Mouse (Mus musculus): ENCODE results near the gene Esrrg. TPM values are rescaled to one million over a fixed set of nuclear protein-coding genes. Genes with fewer than 3 reads are reported as not detected.

Gene Esrrg
- total and polyA plus RNA-seq, 3 experiments, result not detected

DNA sequence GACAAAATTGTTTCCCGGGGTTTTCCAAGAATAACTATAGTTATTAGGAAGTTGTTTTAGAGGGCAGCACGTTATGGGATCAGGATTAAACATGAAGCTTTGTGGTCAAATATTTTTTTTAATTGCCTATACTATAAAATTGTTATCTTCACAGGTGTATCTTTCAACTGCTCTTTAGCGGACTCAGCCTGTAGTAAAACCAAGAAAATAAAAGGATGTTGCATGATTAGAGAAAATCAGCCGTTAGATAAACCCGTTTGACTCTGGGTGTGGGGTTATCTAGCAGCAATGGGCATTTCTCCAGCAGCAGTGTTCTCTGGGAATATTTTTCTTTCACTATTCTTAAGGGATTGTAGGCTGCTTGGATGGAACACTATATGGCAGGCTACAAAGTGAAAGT is 96.8 kb downstream of the Esrrg start:
- no peaks in the 10 kb centered on the region for H3K4me1 ChIP-seq (ENCODE audit: control insufficient read depth in 1 of 2, insufficient read depth in 2 of 2)
- no peak overlapping the region for H3K27ac ChIP-seq (ENCODE audit: insufficient read depth, low read depth)
- H3K27me3 ChIP-seq (replicated peaks), result no peaks in the 10 kb centered on the region
- no peaks in the 10 kb centered on the region for H3K79me2 ChIP-seq (replicated peaks; ENCODE audit: control insufficient read depth, extremely low read depth, insufficient read depth, poor library complexity, severe bottlenecking)
- dilution Hi-C loops (cut with MboI; ENCODE audit: extremely low pct_ligation_motif_present, extremely low pct_unique_long_range_greater_than_20kb, low sequenced_read_pairs), result no loop called here
- TF ChIP-seq CTCF (conservative IDR thresholded peaks at IDR 0.05 in 1 of 2, IDR thresholded peaks at IDR 0.05 in 1 of 2; ENCODE audit: low read depth in 2 of 2, low read length in 2 of 2) (no peak), BHLHE40 (IDR thresholded peaks at IDR 0.05; ENCODE audit: low read depth, low read length) (no peak), CHD1 (IDR thresholded peaks at IDR 0.05; ENCODE audit: low read depth, low read length) (no peak), USF2 (conservative IDR thresholded peaks at IDR 0.05; ENCODE audit: low read depth, low read length) (no peak), MAFK (IDR thresholded peaks at IDR 0.05; ENCODE audit: insufficient replicate concordance, low read length) (no peak), ZMIZ1 (IDR thresholded peaks at IDR 0.05; ENCODE audit: low read depth, low read length) (no peak), JUN (IDR thresholded peaks at IDR 0.05; ENCODE audit: insufficient read depth, low read depth, low read length) (no peak), JUND (conservative IDR thresholded peaks at IDR 0.05; ENCODE audit: low read depth, low read length) (no peak), SMC3 (IDR thresholded peaks at IDR 0.05; ENCODE audit: low read depth, low read length) (no peak), NRF1 (IDR thresholded peaks at IDR 0.05; ENCODE audit: low read depth, low read length) (no peak), HCFC1 (IDR thresholded peaks at IDR 0.05; ENCODE audit: low read depth, low read length) (no peak)
- no peak overlapping the region for H3K4me3 ChIP-seq (replicated peaks in 1 of 3; ENCODE audit: low read depth in 2 of 3, low read length in 2 of 3, poor library complexity in 1 of 3)
- no peak overlapping the region for H3K4me2 ChIP-seq (ENCODE audit: insufficient read depth, low read depth, poor library complexity, severe bottlenecking)
- in situ Hi-C loops (cut with MboI; ENCODE audit: low pct_ligation_motif_present, low pct_unique_long_range_greater_than_20kb, low sequenced_read_pairs), result no loop called here
- H3K36me3 ChIP-seq (replicated peaks in 1 of 2; ENCODE audit: control insufficient read depth in 1 of 2, insufficient read depth in 1 of 2, low read length in 1 of 2), result no peaks in the 10 kb centered on the region
- H3K9ac ChIP-seq (ENCODE audit: insufficient read depth, low read depth), result no peak overlapping the region
- no peak for DNase-seq (ENCODE audit: extremely low read depth)
- peaks cover 81% of the 10 kb centered on the region for H3K9me3 ChIP-seq (replicated peaks; ENCODE audit: low read length)

DNA sequence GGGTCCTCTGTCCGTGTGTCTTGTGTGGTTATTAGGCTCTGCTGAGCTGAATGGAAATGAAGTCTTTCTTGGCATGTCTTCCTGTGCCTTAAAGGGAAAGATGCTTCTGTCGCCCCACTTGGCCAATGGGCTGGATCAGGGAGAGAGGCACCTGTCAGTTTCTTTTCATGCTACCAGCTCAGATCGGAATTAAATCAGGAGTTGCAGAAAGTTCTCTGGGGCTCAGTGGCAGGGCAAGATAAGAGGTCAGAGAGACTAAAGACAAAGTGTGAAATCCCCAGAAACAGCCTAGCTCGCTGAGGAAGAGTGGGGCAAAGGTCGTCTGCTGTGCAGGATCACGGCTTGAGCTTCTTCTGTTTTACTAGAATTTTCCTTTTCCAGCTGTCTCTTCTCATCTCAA is 97.5 kb downstream of the Esrrg start:
- H3K36me3 ChIP-seq (replicated peaks in 1 of 2; ENCODE audit: control insufficient read depth in 1 of 2, insufficient read depth in 1 of 2, low read length in 1 of 2), result no peaks in the 10 kb centered on the region
- no peak overlapping the region for H3K4me3 ChIP-seq (replicated peaks in 1 of 3; ENCODE audit: low read depth in 2 of 3, low read length in 2 of 3, poor library complexity in 1 of 3)
- H3K9me3 ChIP-seq (replicated peaks; ENCODE audit: low read length), result peaks cover 81% of the 10 kb centered on the region
- no peaks in the 10 kb centered on the region for H3K4me1 ChIP-seq (ENCODE audit: control insufficient read depth in 1 of 2, insufficient read depth in 2 of 2)
- in situ Hi-C loops (cut with MboI; ENCODE audit: low pct_ligation_motif_present, low pct_unique_long_range_greater_than_20kb, low sequenced_read_pairs), result no loop called here
- H3K79me2 ChIP-seq (replicated peaks; ENCODE audit: control insufficient read depth, extremely low read depth, insufficient read depth, poor library complexity, severe bottlenecking), result no peaks in the 10 kb centered on the region
- TF ChIP-seq NELFE (IDR thresholded peaks at IDR 0.05; ENCODE audit: low read depth, low read length) (no peak), ELF1 (IDR thresholded peaks at IDR 0.05; ENCODE audit: low read depth, low read length) (no peak), IRF4 (IDR thresholded peaks at IDR 0.05; ENCODE audit: low read depth, low read length) (no peak), MXI1 (IDR thresholded peaks at IDR 0.05; ENCODE audit: low read depth, low read length) (no peak), CHD2 (IDR thresholded peaks at IDR 0.05; ENCODE audit: low read length) (no peak), BHLHE40 (IDR thresholded peaks at IDR 0.05; ENCODE audit: low read depth, low read length) (no peak), SIN3A (IDR thresholded peaks at IDR 0.05; ENCODE audit: low read length) (no peak), MEF2A (IDR thresholded peaks at IDR 0.05; ENCODE audit: borderline replicate concordance, low read depth, low read length) (no peak), MAX (IDR thresholded peaks at IDR 0.05; ENCODE audit: low read length) (no peak), EP300 (IDR thresholded peaks at IDR 0.05; ENCODE audit: low read length) (no peak), TBP (conservative IDR thresholded peaks at IDR 0.05; ENCODE audit: low read depth, low read length) (no peak), UBTF (IDR thresholded peaks at IDR 0.05; ENCODE audit: low read depth, low read length) (no peak)
- no peak overlapping the region for H3K4me2 ChIP-seq (ENCODE audit: insufficient read depth, low read depth, poor library complexity, severe bottlenecking)
- DNase-seq (ENCODE audit: extremely low read depth), result no peak
- H3K9ac ChIP-seq (ENCODE audit: insufficient read depth, low read depth), result no peak overlapping the region
- no peak overlapping the region for H3K27ac ChIP-seq (ENCODE audit: insufficient read depth, low read depth)
- dilution Hi-C loops (cut with MboI; ENCODE audit: extremely low pct_ligation_motif_present, extremely low pct_unique_long_range_greater_than_20kb, low sequenced_read_pairs), result no loop called here
- no peaks in the 10 kb centered on the region for H3K27me3 ChIP-seq (replicated peaks)
